Mouse (Mus musculus): ENCODE results near the gene Myadm. TPM values are rescaled to one million over a fixed set of nuclear protein-coding genes. Genes with fewer than 3 reads are reported as not detected.
A peak's percentile ranks its signal among the peaks of the same experiment; 100 is the strongest.

Gene Myadm
- polyA plus RNA-seq, 1 experiment from 2014 or later = 25.4 TPM

GRCm38 (mm10) chr7:3296711-3297110 lies 7.8 kb downstream of the Myadm start:
- H3K9ac ChIP-seq (replicated peaks; ENCODE audit: low read depth, low read length) = no peak overlapping the region
- H3K27me3 ChIP-seq (replicated peaks; ENCODE audit: control insufficient read depth, insufficient read depth, low read length) = peaks cover 3% of the 10 kb centered on the region; the same call in 1 of the 2 replicates
- peaks cover 16% of the 10 kb centered on the region for H3K4me1 ChIP-seq (replicated peaks; ENCODE audit: control insufficient read depth, insufficient read depth, low read length)
- H3K4me2 ChIP-seq (ENCODE audit: low read length) = no peak overlapping the region
- peaks cover 12% of the 10 kb centered on the region for H3K36me3 ChIP-seq (ENCODE audit: control insufficient read depth, insufficient read depth)
- 93% methylated on average over 16 of the region's 16 CpGs for WGBS
- no peak for ATAC-seq
- no peaks in the 10 kb centered on the region for H3K9me3 ChIP-seq (ENCODE audit: control insufficient read depth, low read length)
- no peak overlapping the region for H3K27ac ChIP-seq (ENCODE audit: low read length)
- no peak overlapping the region for H3K4me3 ChIP-seq (replicated peaks; ENCODE audit: low read length)

- Histone ChIP-seq H3K4me2 (ENCODE audit: low read length) (no peak overlapping the region), H3K4me3 (replicated peaks; ENCODE audit: low read length) (no peak overlapping the region), H3K4me1 (replicated peaks; ENCODE audit: control insufficient read depth, insufficient read depth, low read length) (peaks cover 38% of the 10 kb centered on the region), H3K27me3 (replicated peaks; ENCODE audit: control insufficient read depth, insufficient read depth, low read length) (peaks cover 5% of the 10 kb centered on the region), H3K9ac (replicated peaks; ENCODE audit: low read depth, low read length) (no peak overlapping the region), H3K9me3 (ENCODE audit: control insufficient read depth, low read length) (no peaks in the 10 kb centered on the region), H3K27ac (ENCODE audit: low read length) (peak overlapping the region; percentile 16), H3K36me3 (ENCODE audit: control insufficient read depth, insufficient read depth) (peaks cover 8% of the 10 kb centered on the region)
- ATAC-seq = no peak
- 44% methylated on average over 7 of the region's 7 CpGs for WGBS
These were observed 11.2 kb downstream of the Myadm start for GRCm38 (mm10) chr7:3299941-3300617.

GRCm38 (mm10) chr7:3300891-3301627 lies 12.2 kb downstream of the Myadm start:
- H3K4me1 ChIP-seq (replicated peaks; ENCODE audit: control insufficient read depth, insufficient read depth, low read length) = peaks cover 38% of the 10 kb centered on the region
- peaks cover 5% of the 10 kb centered on the region for H3K27me3 ChIP-seq (replicated peaks; ENCODE audit: control insufficient read depth, insufficient read depth, low read length)
- H3K36me3 ChIP-seq (ENCODE audit: control insufficient read depth, insufficient read depth) = peaks cover 8% of the 10 kb centered on the region
- H3K27ac ChIP-seq (ENCODE audit: low read length) = no peak overlapping the region
- H3K9ac ChIP-seq (replicated peaks; ENCODE audit: low read depth, low read length) = no peak overlapping the region
- H3K9me3 ChIP-seq (ENCODE audit: control insufficient read depth, low read length) = no peaks in the 10 kb centered on the region
- 79% methylated on average over 8 of the region's 8 CpGs for whole genome bisulfite sequencing
- H3K4me2 ChIP-seq (ENCODE audit: low read length) = no peak overlapping the region
- no peak for ATAC-seq
- H3K4me3 ChIP-seq (replicated peaks; ENCODE audit: low read length) = no peak overlapping the region

- peaks cover 3% of the 10 kb centered on the region; the same call in 1 of the 2 replicates for H3K36me3 ChIP-seq (ENCODE audit: control insufficient read depth, insufficient read depth)
- WGBS = 7% methylated on average over 33 of the region's 33 CpGs
- peak; percentile 16; the same call in 1 of the 2 replicates for ATAC-seq
- no peak overlapping the region for H3K27ac ChIP-seq (ENCODE audit: low read length)
- H3K27me3 ChIP-seq (replicated peaks; ENCODE audit: control insufficient read depth, insufficient read depth, low read length) = peaks cover 7% of the 10 kb centered on the region
- H3K4me3 ChIP-seq (replicated peaks; ENCODE audit: low read length) = peak overlapping the region; percentile 50
- peaks cover 38% of the 10 kb centered on the region for H3K4me1 ChIP-seq (replicated peaks; ENCODE audit: control insufficient read depth, insufficient read depth, low read length)
- H3K9ac ChIP-seq (replicated peaks; ENCODE audit: low read depth, low read length) = peak overlapping the region; percentile 19; the same call in 1 of the 2 replicates
- H3K9me3 ChIP-seq (ENCODE audit: control insufficient read depth, low read length) = no peaks in the 10 kb centered on the region
- peak overlapping the region; percentile 78 for H3K4me2 ChIP-seq (ENCODE audit: low read length)
These were observed 13.0 kb downstream of the Myadm start for GRCm38 (mm10) chr7:3301628-3302555.

- H3K4me3 ChIP-seq (replicated peaks; ENCODE audit: low read length) = peak overlapping the region; percentile 50
- H3K4me1 ChIP-seq (replicated peaks; ENCODE audit: control insufficient read depth, insufficient read depth, low read length) = peaks cover 38% of the 10 kb centered on the region
- no peaks in the 10 kb centered on the region for H3K9me3 ChIP-seq (ENCODE audit: control insufficient read depth, low read length)
- 0 out of 2 replicates have a peak, but pooled peaks have one; percentile 11 for ATAC-seq
- H3K4me2 ChIP-seq (ENCODE audit: low read length) = peak overlapping the region; percentile 78
- H3K27ac ChIP-seq (ENCODE audit: low read length) = no peak overlapping the region
- WGBS = under 1% methylated on average over 16 of the region's 16 CpGs
- H3K27me3 ChIP-seq (replicated peaks; ENCODE audit: control insufficient read depth, insufficient read depth, low read length) = peaks cover 7% of the 10 kb centered on the region
- peak overlapping the region; percentile 52 for H3K9ac ChIP-seq (replicated peaks; ENCODE audit: low read depth, low read length)
- H3K36me3 ChIP-seq (ENCODE audit: control insufficient read depth, insufficient read depth) = no peaks in the 10 kb centered on the region
These were observed 13.8 kb downstream of the Myadm start for GRCm38 (mm10) chr7:3302556-3303275.

GRCm38 (mm10) chr7:3303276-3303781 lies 14.4 kb downstream of the Myadm start:
- Histone ChIP-seq H3K4me1 (replicated peaks; ENCODE audit: control insufficient read depth, insufficient read depth, low read length) (peaks cover 36% of the 10 kb centered on the region), H3K9ac (replicated peaks; ENCODE audit: low read depth, low read length) (peak overlapping the region; percentile 52), H3K27ac (ENCODE audit: low read length) (no peak overlapping the region), H3K27me3 (replicated peaks; ENCODE audit: control insufficient read depth, insufficient read depth, low read length) (peaks cover 7% of the 10 kb centered on the region), H3K4me2 (ENCODE audit: low read length) (peak overlapping the region; percentile 78), H3K9me3 (ENCODE audit: control insufficient read depth, low read length) (no peaks in the 10 kb centered on the region), H3K4me3 (replicated peaks; ENCODE audit: low read length) (peak overlapping the region; percentile 50), H3K36me3 (ENCODE audit: control insufficient read depth, insufficient read depth) (no peaks in the 10 kb centered on the region)
- WGBS = 1% methylated on average over 25 of the region's 29 CpGs
- ATAC-seq = peak; percentile 63

- WGBS = 4% methylated on average over 12 of the region's 12 CpGs
- Histone ChIP-seq H3K9me3 (ENCODE audit: control insufficient read depth, low read length) (no peaks in the 10 kb centered on the region), H3K27me3 (replicated peaks; ENCODE audit: control insufficient read depth, insufficient read depth, low read length) (peaks cover 7% of the 10 kb centered on the region), H3K36me3 (ENCODE audit: control insufficient read depth, insufficient read depth) (no peaks in the 10 kb centered on the region), H3K4me3 (replicated peaks; ENCODE audit: low read length) (peak overlapping the region; percentile 50), H3K9ac (replicated peaks; ENCODE audit: low read depth, low read length) (peak overlapping the region; percentile 52), H3K4me1 (replicated peaks; ENCODE audit: control insufficient read depth, insufficient read depth, low read length) (peaks cover 34% of the 10 kb centered on the region), H3K4me2 (ENCODE audit: low read length) (peak overlapping the region; percentile 78), H3K27ac (ENCODE audit: low read length) (no peak overlapping the region)
- ATAC-seq = peak; percentile 32
These were observed 14.9 kb downstream of the Myadm start for GRCm38 (mm10) chr7:3303789-3304188.

GRCm38 (mm10) chr7:3304298-3304697 lies 15.4 kb downstream of the Myadm start:
- H3K4me3 ChIP-seq (replicated peaks; ENCODE audit: low read length) = peak overlapping the region; percentile 50
- peaks cover 34% of the 10 kb centered on the region for H3K4me1 ChIP-seq (replicated peaks; ENCODE audit: control insufficient read depth, insufficient read depth, low read length)
- peak overlapping the region; percentile 78 for H3K4me2 ChIP-seq (ENCODE audit: low read length)
- H3K9ac ChIP-seq (replicated peaks; ENCODE audit: low read depth, low read length) = peak overlapping the region; percentile 52
- 4% methylated on average over 10 of the region's 10 CpGs for WGBS
- H3K27me3 ChIP-seq (replicated peaks; ENCODE audit: control insufficient read depth, insufficient read depth, low read length) = peaks cover 7% of the 10 kb centered on the region
- H3K9me3 ChIP-seq (ENCODE audit: control insufficient read depth, low read length) = no peaks in the 10 kb centered on the region
- H3K36me3 ChIP-seq (ENCODE audit: control insufficient read depth, insufficient read depth) = no peaks in the 10 kb centered on the region
- peak; percentile 32 for ATAC-seq
- no peak overlapping the region for H3K27ac ChIP-seq (ENCODE audit: low read length)
